Mouse (Mus musculus) central nervous system, embryonic 18 days (tissue): Measurements from ENCODE around the gene Olfr659. TPM values are rescaled to one million over a fixed set of nuclear protein-coding genes. Genes with fewer than 3 reads are reported as not detected.

Experiments used
- polyA plus RNA-seq: library from polyadenylated mRNA; depleted of rRNA; stranded (reverse); fragments of >200 nt; gene quantifications from 2 replicates; pipeline ENCODE4 v1.2.3, GENCODE M21; 2012; rRNA removed

Gene Olfr659
- not detected in 2 replicates for polyA plus RNA-seq

GRCm38 (mm10) chr7:104666453-104666852 lies at the start of gene Olfr659:
Olfr659 (plus strand) TSS chr7:104666753.

GRCm38 (mm10) chr7:104624494-104624893 lies 42.1 kb upstream of the Olfr659 start, which contains the start of gene Olfr657:
Olfr657 (plus strand) TSS chr7:104624794.

GRCm38 (mm10) chr7:104646841-104647482 lies 19.6 kb upstream of the Olfr659 start, which contains the start of gene Olfr658:
Olfr658 (minus strand) TSS chr7:104647305.

DNA sequence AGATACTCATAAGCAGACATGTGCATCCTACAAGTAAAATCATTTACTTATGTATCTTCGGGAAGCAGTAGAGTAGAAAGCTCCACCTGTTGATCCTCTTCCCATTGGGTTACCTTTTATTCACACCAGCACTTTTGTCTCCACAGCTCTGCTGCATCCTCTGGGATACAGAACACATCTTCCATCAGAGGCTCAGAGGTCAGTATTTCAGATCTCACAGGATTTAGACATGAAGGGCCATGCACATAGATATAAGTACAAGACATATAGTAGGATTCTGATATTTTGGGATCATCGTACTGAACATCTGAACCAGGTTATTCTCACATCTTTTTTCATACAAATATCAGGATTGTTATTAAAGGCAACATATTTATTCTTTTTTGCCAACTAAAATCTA lies 19.6 kb downstream of the Olfr659 start, which contains the start of gene Olfr661:
Gene Olfr661, plus strand, starts transcription at position 301 of the 400 bp plus-strand sequence.

Other genes with a start within 250 kb of the Olfr659 start
- 1.3 and 1.9 TPM in 2 replicates for gene Trim30a, start 201.6 kb upstream of the Olfr659 start, polyA plus RNA-seq
- gene Trim30d, start 158.9 kb upstream of the Olfr659 start, polyA plus RNA-seq, result 0.74 and 0.91 TPM in 2 replicates
- gene Olfr651, start 116.6 kb upstream of the Olfr659 start, polyA plus RNA-seq, result not detected in 2 replicates
- gene Olfr652, start 105.9 kb upstream of the Olfr659 start, polyA plus RNA-seq, result not detected in 2 replicates
- not detected in 2 replicates for gene Olfr653, start 89.4 kb upstream of the Olfr659 start, polyA plus RNA-seq
- not detected in 2 replicates for gene Olfr654, start 79.7 kb upstream of the Olfr659 start, polyA plus RNA-seq
- gene Olfr655, start 65.0 kb upstream of the Olfr659 start, polyA plus RNA-seq, result 0.10 TPM in 1 of 2 replicates, not detected in the other
- gene Olfr656, start 52.8 kb upstream of the Olfr659 start, polyA plus RNA-seq, result not detected in 2 replicates
- gene Olfr657, start 42.0 kb upstream of the Olfr659 start, polyA plus RNA-seq, result not detected in 2 replicates
- gene Olfr658, start 19.4 kb upstream of the Olfr659 start, polyA plus RNA-seq, result 0.09 and 0.15 TPM in 2 replicates
- gene Olfr661, start 19.7 kb downstream of the Olfr659 start, polyA plus RNA-seq, result not detected in 2 replicates
- not detected in 2 replicates for gene Usp17le, start 110.7 kb downstream of the Olfr659 start, polyA plus RNA-seq
- not detected in 2 replicates for gene Usp17lb, start 175.8 kb downstream of the Olfr659 start, polyA plus RNA-seq
- gene Usp17la, start 190.3 kb downstream of the Olfr659 start, polyA plus RNA-seq, result not detected in 2 replicates
- gene Olfr665, start 211.3 kb downstream of the Olfr659 start, polyA plus RNA-seq, result not detected in 2 replicates
- not detected in 2 replicates for gene Olfr666, start 229.2 kb downstream of the Olfr659 start, polyA plus RNA-seq